Mouse (Mus musculus): Measurements from ENCODE around the gene Chmp2a. TPM values are rescaled to one million over a fixed set of nuclear protein-coding genes. Genes with fewer than 3 reads are reported as not detected.
"Not testable (repeated sequence)": the region's sequence is repeated elsewhere in the genome, so short reads cannot be mapped to it uniquely, and the experiment has no call there.

Chmp2a gene
- polyA plus RNA-seq (2015; fragmentation: Nextera tagmentation; extraction: Ambion mirVana): 254 and 264 TPM in 2 replicates

DNA sequence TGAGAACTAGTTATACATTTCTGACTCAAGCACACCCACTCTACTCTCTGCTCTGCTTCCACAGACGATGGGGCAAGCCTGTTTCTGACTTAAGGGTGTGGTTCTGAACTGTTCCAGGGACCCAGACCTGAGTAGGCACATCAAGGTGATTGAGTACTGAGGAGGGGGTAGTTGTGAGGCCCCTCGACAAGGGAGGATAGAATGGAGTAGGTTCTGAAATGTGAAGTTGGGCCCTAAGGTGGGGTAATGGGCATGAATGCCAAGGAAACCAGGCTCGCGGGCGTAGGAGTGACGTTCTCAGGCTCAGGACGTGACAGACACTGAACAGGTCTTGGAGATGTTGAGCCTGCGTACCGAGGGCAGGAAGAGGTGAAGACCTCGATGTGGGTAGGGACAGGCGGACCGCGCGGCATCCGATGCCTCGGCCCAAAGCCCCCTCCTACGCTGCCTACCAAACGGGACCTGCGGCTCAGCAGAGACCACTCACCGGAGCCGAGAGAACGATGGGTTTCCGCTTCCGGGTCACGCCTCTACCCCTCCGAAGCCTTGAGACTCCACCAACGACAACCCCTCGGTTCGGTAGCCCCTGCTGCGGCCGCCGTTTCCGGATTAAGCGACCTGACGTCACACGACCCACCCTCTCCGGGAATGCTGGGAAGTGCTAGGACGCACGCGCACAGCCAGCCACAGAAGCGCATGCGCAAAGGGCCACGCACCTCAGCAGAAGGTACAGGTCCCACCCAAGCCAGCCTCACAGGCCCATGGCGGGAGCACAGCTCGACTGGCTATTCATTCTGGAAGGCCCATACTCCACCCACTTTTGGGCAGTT is at the start of gene Chmp2a:
TSS of gene Chmp2a (minus strand) at position 660 of the 830 bp plus-strand sequence.
- no peak for TF ChIP-seq CTCF (IDR thresholded peaks at IDR 0.05)
- 0 out of 2 replicates have a peak, but pooled peaks have one; percentile 41 for TF ChIP-seq EP300 (IDR thresholded peaks at IDR 0.05)
- Histone ChIP-seq H3K27ac (ENCODE audit: low read length) (peak within 1 kb of the TSS; percentile 95), H3K4me2 (replicated peaks; ENCODE audit: low read depth, low read length) (peak within 1 kb of the TSS; percentile 89), H3K4me3 (ENCODE audit: low read depth, low read length) (peak within 1 kb of the TSS; percentile 72), H3K9me3 (ENCODE audit: low read length) (no peaks in the 10 kb centered on the region), H3K9ac (replicated peaks; ENCODE audit: low read depth) (peak within 1 kb of the TSS; percentile 86), H3K27me3 (replicated peaks; ENCODE audit: insufficient read depth, low read length) (no peaks in the 10 kb centered on the region), H3K4me1 (ENCODE audit: insufficient read depth, low read depth, low read length) (peaks cover 29% of the 10 kb centered on the region), H3K36me3 (ENCODE audit: insufficient read depth, low read length) (peaks cover 24% of the 10 kb centered on the region)
- WGBS: under 1% methylated on average over 45 of the region's 45 CpGs
- DNase-seq (ENCODE audit: low spot score) (peak; percentile 99), ATAC-seq (peak; percentile 82)

- no peaks in the 10 kb centered on the region for H3K27me3 ChIP-seq (replicated peaks; ENCODE audit: insufficient read depth, low read length)
- H3K9me3 ChIP-seq (ENCODE audit: low read length): no peaks in the 10 kb centered on the region
- no peak overlapping the region for H3K9ac ChIP-seq (replicated peaks; ENCODE audit: low read depth)
- no peak for ATAC-seq
- no peaks in the 10 kb centered on the region for H3K4me1 ChIP-seq (ENCODE audit: insufficient read depth, low read depth, low read length)
- TF ChIP-seq EP300 (IDR thresholded peaks at IDR 0.05): no peak
- no peak for TF ChIP-seq CTCF (IDR thresholded peaks at IDR 0.05)
- DNase-seq (ENCODE audit: low spot score): no peak
- 53% methylated on average over 5 of the region's 5 CpGs for WGBS
- H3K4me3 ChIP-seq (ENCODE audit: low read depth, low read length): no peak overlapping the region
- H3K4me2 ChIP-seq (replicated peaks; ENCODE audit: low read depth, low read length): no peak overlapping the region
- no peak overlapping the region for H3K27ac ChIP-seq (ENCODE audit: low read length)
- no peaks in the 10 kb centered on the region for H3K36me3 ChIP-seq (ENCODE audit: insufficient read depth, low read length)
Observed at GRCm38 (mm10) chr7:13072293-13072692, 37.7 kb upstream of the Chmp2a start.

- DNase-seq (ENCODE audit: low spot score); H3K36me3 ChIP-seq (ENCODE audit: insufficient read depth, low read length); H3K9ac ChIP-seq (replicated peaks; ENCODE audit: low read depth); H3K4me1 ChIP-seq (ENCODE audit: insufficient read depth, low read depth, low read length); H3K27me3 ChIP-seq (replicated peaks; ENCODE audit: insufficient read depth, low read length); H3K27ac ChIP-seq (ENCODE audit: low read length); H3K4me3 ChIP-seq (ENCODE audit: low read depth, low read length); H3K9me3 ChIP-seq (ENCODE audit: low read length); ATAC-seq; H3K4me2 ChIP-seq (replicated peaks; ENCODE audit: low read depth, low read length): not testable (repeated sequence)
- 0% methylated on average over 1 of the region's 2 CpGs for WGBS
- peak; percentile 55 for TF ChIP-seq CTCF (IDR thresholded peaks at IDR 0.05)
Observed at GRCm38 (mm10) chr7:13063399-13063798, 28.8 kb upstream of the Chmp2a start.

- TF ChIP-seq CTCF (IDR thresholded peaks at IDR 0.05) (no peak), EP300 (IDR thresholded peaks at IDR 0.05) (no peak)
- Histone ChIP-seq H3K4me1 (ENCODE audit: insufficient read depth, low read depth, low read length) (no peaks in the 10 kb centered on the region), H3K9ac (replicated peaks; ENCODE audit: low read depth) (no peak overlapping the region), H3K4me3 (ENCODE audit: low read depth, low read length) (no peak overlapping the region), H3K27ac (ENCODE audit: low read length) (no peak overlapping the region), H3K36me3 (ENCODE audit: insufficient read depth, low read length) (no peaks in the 10 kb centered on the region), H3K4me2 (replicated peaks; ENCODE audit: low read depth, low read length) (no peak overlapping the region), H3K27me3 (replicated peaks; ENCODE audit: insufficient read depth, low read length) (no peaks in the 10 kb centered on the region), H3K9me3 (ENCODE audit: low read length) (no peaks in the 10 kb centered on the region)
- DNase-seq (ENCODE audit: low spot score): no peak
- WGBS: 83% methylated on average over 9 of the region's 9 CpGs
- no peak for ATAC-seq
Observed at GRCm38 (mm10) chr7:13059536-13059935, 24.9 kb upstream of the Chmp2a start.

DNA sequence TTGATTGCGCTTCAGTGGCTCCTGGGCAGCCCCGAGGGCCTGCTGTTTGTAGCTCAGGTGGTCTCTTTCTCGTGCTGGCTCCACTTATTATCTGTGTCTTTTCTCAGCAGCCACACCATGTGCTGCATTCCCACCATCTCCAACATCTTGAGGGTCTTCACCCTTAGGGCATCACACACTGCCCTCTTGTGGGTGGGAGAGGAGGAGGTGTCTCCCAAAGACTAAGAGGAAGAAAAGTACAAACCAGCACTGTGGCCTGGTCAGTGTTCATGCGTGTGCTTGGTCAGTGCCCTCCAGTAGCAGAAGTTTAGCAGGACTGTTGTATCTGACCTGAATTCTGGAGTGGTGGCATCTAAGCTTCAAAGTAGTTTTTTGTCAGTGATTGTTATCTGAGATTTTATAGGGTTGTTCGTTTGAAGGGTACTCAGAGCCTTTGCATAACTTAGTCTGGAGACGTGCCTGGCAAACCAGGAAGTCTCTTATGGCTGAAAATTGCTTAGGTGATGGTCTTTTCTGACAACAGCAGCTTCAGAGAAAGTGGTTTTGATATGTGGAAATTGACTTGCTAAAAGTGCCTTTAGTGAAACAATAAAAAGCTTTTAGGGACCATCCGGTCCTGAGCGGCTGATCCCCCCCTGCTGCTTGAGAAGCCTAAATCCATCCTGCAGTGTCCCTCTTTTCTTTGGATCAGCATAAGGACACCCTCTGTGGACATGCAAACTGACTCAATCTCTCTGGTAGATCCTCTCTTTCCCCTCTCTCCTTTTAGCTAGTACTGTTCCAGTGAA is 22.5 kb upstream of the Chmp2a start:
- no peaks in the 10 kb centered on the region for H3K27me3 ChIP-seq (replicated peaks; ENCODE audit: insufficient read depth, low read length)
- H3K9me3 ChIP-seq (ENCODE audit: low read length): no peaks in the 10 kb centered on the region
- H3K36me3 ChIP-seq (ENCODE audit: insufficient read depth, low read length): no peaks in the 10 kb centered on the region
- no peaks in the 10 kb centered on the region for H3K4me1 ChIP-seq (ENCODE audit: insufficient read depth, low read depth, low read length)
- ATAC-seq (no peak), DNase-seq (ENCODE audit: low spot score) (no peak)
- no peak overlapping the region for H3K4me2 ChIP-seq (replicated peaks; ENCODE audit: low read depth, low read length)
- no peak overlapping the region for H3K4me3 ChIP-seq (ENCODE audit: low read depth, low read length)
- WGBS: 66% methylated on average over 8 of the region's 8 CpGs
- H3K27ac ChIP-seq (ENCODE audit: low read length): no peak overlapping the region
- no peak overlapping the region for H3K9ac ChIP-seq (replicated peaks; ENCODE audit: low read depth)
- TF ChIP-seq CTCF (IDR thresholded peaks at IDR 0.05): peak; percentile 41
- no peak for TF ChIP-seq EP300 (IDR thresholded peaks at IDR 0.05)

- H3K4me1 ChIP-seq (ENCODE audit: insufficient read depth, low read depth, low read length): no peaks in the 10 kb centered on the region
- peak within 1 kb of the TSS; percentile 64 for H3K4me2 ChIP-seq (replicated peaks; ENCODE audit: low read depth, low read length)
- no peaks in the 10 kb centered on the region for H3K27me3 ChIP-seq (replicated peaks; ENCODE audit: insufficient read depth, low read length)
- under 1% methylated on average over 41 of the region's 41 CpGs for WGBS
- H3K4me3 ChIP-seq (ENCODE audit: low read depth, low read length): peak within 1 kb of the TSS; percentile 61
- H3K9me3 ChIP-seq (ENCODE audit: low read length): no peaks in the 10 kb centered on the region
- H3K9ac ChIP-seq (replicated peaks; ENCODE audit: low read depth): peak within 1 kb of the TSS; percentile 27
- ATAC-seq: peak; percentile 97
- peak; percentile 97 for DNase-seq (ENCODE audit: low spot score)
- H3K36me3 ChIP-seq (ENCODE audit: insufficient read depth, low read length): no peaks in the 10 kb centered on the region
- no peak for TF ChIP-seq CTCF (IDR thresholded peaks at IDR 0.05)
- no peak for TF ChIP-seq EP300 (IDR thresholded peaks at IDR 0.05)
- peak within 1 kb of the TSS; percentile 48 for H3K27ac ChIP-seq (ENCODE audit: low read length)
Observed at GRCm38 (mm10) chr7:13054287-13055010, 19.8 kb upstream of the Chmp2a start, which contains the start of gene Mzf1. Mzf1 (minus strand) TSS chr7:13054764.
